Mouse (Mus musculus): ENCODE data around the gene Zyx. TPM values are rescaled to one million over a fixed set of nuclear protein-coding genes. Genes with fewer than 3 reads are reported as not detected.

The Zyx gene
- polyA plus RNA-seq, 1 experiment from 2014 or later = 82.7 TPM

DNA sequence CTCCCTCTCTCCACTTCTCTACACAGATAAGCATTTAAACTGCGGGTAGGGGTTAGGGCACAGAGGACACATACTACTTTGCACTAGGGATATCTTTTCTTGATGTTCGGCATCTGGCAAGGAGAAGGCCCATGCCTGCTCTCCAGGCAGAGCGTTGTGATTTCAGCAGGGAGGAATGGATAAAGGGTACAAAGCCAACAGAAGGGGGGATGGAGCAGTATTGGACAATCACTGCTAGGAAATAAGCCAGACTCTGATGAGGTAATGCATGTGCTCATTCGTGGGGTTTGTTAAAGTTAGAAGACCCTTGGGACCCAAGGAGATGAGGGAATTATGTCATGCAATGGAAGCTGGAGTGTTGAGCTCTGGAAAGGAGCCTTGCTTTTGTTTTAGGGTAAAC, 25.3 kb downstream of the Zyx start:
- Histone ChIP-seq H3K4me2 (replicated peaks) (no peak overlapping the region), H3K4me3 (replicated peaks) (no peak overlapping the region), H3K4me1 (replicated peaks) (peaks cover 28% of the 10 kb centered on the region), H3K27me3 (replicated peaks) (no peaks in the 10 kb centered on the region), H3K27ac (no peak overlapping the region), H3K36me3 (no peaks in the 10 kb centered on the region), H3K9ac (no peak overlapping the region), H3K9me3 (no peaks in the 10 kb centered on the region)
- ATAC-seq = no peak
- WGBS = 72% methylated on average over 4 of the region's 4 CpGs

DNA sequence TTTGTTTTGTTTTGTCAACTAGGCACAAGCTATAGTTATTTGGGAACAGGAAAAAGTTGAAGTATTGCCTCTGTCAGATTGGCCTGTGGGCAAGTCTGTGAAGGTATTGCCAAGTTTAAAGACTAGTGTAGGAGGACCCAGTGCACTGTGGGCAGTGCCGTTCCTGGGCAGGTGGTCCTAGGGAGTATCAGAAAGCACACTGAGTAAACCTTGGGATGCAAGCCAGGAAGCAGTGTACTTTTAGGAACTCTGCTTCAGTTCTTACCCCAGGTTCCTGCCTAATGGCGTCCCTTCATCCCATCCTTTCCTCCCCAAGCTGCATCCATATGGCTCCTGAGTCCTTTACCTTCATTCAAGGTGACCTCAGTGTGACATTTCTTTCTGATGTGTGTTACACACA, 25.7 kb downstream of the Zyx start:
- Histone ChIP-seq H3K4me3 (replicated peaks) (no peak overlapping the region), H3K9ac (no peak overlapping the region), H3K4me1 (replicated peaks) (peaks cover 28% of the 10 kb centered on the region), H3K4me2 (replicated peaks) (no peak overlapping the region), H3K36me3 (no peaks in the 10 kb centered on the region), H3K9me3 (no peaks in the 10 kb centered on the region), H3K27me3 (replicated peaks) (no peaks in the 10 kb centered on the region), H3K27ac (no peak overlapping the region)
- ATAC-seq = no peak
- 83% methylated on average over 2 of the region's 2 CpGs for WGBS

DNA sequence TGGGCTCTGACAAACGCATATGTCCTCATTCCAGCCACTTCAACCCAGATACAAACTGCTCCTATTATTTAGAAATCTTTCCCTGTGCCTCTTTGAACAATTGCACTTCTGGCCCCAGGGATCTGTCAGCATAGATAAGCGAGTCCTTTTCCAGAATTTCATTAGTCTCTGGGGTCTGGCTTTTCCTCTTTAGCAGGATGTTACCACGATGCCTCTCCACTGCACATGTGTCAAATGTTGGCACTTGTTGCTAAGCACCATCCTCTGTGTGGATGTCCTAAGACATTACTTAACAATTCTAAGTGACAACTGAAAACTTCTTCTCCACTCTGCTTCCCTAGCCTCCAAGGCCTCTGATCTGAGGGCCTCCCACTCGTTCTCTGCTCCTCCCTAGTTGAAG, 26.6 kb downstream of the Zyx start:
- no peak overlapping the region for H3K4me3 ChIP-seq (replicated peaks)

DNA sequence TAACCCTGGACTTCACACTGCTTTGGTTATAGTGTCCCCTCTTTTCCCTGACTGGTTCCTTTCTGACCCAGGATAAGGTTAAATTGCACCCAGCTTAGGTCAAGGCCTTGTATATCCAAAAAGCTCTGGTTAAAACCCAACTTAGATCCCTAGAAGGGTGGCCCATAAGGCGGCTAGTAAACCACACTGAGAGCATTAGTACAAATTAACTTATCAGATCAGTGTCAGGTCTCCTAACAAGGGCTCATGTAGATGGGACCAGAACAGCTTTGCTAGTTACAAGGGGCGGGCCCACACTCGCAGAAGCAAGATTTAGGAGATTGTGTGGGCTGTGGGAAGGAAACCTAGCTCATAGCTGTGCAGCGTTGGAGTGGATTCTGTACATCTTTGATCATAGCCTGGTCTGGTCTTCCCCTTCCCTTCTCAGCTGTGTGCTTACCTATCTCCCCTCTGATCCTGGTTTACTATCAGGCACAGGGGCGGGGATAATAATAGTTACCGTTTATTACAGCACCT, 27.1 kb downstream of the Zyx start:
- H3K4me2 ChIP-seq (replicated peaks) = no peak overlapping the region
- 67% methylated on average over 6 of the region's 6 CpGs for WGBS
- H3K9ac ChIP-seq = no peak overlapping the region
- H3K4me1 ChIP-seq (replicated peaks) = peaks cover 18% of the 10 kb centered on the region
- no peak overlapping the region for H3K4me3 ChIP-seq (replicated peaks)
- H3K27ac ChIP-seq = no peak overlapping the region
- ATAC-seq = no peak
- H3K27me3 ChIP-seq (replicated peaks) = no peaks in the 10 kb centered on the region
- no peaks in the 10 kb centered on the region for H3K36me3 ChIP-seq
- H3K9me3 ChIP-seq = no peaks in the 10 kb centered on the region

More for the DNA sequence above, 26.6 kb downstream of the Zyx start:
- ATAC-seq = no peak
- H3K9ac ChIP-seq = no peak overlapping the region
- WGBS = 30% methylated on average over 4 of the region's 4 CpGs
- H3K36me3 ChIP-seq = no peaks in the 10 kb centered on the region
- no peak overlapping the region for H3K27ac ChIP-seq
- no peak overlapping the region for H3K4me2 ChIP-seq (replicated peaks)
- H3K27me3 ChIP-seq (replicated peaks) = no peaks in the 10 kb centered on the region
- no peaks in the 10 kb centered on the region for H3K9me3 ChIP-seq
- peaks cover 22% of the 10 kb centered on the region for H3K4me1 ChIP-seq (replicated peaks)

DNA sequence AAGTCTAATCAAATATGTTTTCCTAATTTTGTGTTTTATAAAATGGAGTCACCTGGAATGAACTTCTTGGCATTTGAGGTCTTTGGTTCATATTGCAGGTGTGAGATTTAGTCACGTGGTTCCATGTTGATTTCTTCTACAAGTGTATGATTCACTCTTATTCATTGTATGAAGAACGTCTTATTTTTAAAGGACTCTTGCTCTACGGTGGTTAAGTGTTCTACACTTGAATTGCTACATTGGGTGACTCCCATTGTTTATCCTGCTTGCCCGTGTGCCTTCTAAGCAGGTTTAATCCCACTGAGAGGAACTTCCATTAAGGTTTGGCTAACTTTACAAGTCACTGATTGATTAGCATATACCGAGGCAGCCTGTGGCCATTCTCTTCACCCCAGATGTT, 27.9 kb downstream of the Zyx start:
- Histone ChIP-seq H3K27me3 (replicated peaks) (no peaks in the 10 kb centered on the region), H3K4me1 (replicated peaks) (peaks cover 15% of the 10 kb centered on the region), H3K36me3 (no peaks in the 10 kb centered on the region), H3K4me2 (replicated peaks) (no peak overlapping the region), H3K27ac (no peak overlapping the region), H3K4me3 (replicated peaks) (no peak overlapping the region), H3K9ac (no peak overlapping the region), H3K9me3 (no peaks in the 10 kb centered on the region)
- ATAC-seq = no peak
- 77% methylated on average over 5 of the region's 5 CpGs for WGBS

DNA sequence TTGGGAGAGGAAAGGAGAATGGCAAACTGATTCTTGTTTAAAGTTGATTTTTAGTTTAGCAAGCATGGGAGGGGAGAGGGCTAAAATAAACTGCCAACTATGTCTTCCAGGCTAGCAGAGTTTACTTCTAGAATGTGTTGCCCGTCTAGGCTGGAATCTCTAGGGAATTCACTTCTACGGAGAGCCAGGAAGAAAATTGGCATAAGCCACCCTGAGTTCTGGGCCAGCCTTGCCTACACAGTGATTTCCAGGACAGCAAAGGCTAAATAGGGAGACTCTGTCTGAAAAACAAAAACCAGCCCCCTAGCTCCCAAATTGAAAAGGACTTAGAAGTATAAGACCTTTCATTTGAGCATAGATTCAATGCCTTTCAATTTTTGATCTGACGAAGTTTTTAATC, 30.1 kb downstream of the Zyx start:
- no peaks in the 10 kb centered on the region for H3K36me3 ChIP-seq
- WGBS = 60% methylated on average over 3 of the region's 3 CpGs
- no peaks in the 10 kb centered on the region; the same call in 1 of the 2 replicates for H3K4me1 ChIP-seq (replicated peaks)
- no peaks in the 10 kb centered on the region for H3K27me3 ChIP-seq (replicated peaks)
- H3K9me3 ChIP-seq = no peaks in the 10 kb centered on the region
- no peak for ATAC-seq
- no peak overlapping the region for H3K4me3 ChIP-seq (replicated peaks)
- H3K27ac ChIP-seq = no peak overlapping the region
- H3K4me2 ChIP-seq (replicated peaks) = no peak overlapping the region
- H3K9ac ChIP-seq = no peak overlapping the region

DNA sequence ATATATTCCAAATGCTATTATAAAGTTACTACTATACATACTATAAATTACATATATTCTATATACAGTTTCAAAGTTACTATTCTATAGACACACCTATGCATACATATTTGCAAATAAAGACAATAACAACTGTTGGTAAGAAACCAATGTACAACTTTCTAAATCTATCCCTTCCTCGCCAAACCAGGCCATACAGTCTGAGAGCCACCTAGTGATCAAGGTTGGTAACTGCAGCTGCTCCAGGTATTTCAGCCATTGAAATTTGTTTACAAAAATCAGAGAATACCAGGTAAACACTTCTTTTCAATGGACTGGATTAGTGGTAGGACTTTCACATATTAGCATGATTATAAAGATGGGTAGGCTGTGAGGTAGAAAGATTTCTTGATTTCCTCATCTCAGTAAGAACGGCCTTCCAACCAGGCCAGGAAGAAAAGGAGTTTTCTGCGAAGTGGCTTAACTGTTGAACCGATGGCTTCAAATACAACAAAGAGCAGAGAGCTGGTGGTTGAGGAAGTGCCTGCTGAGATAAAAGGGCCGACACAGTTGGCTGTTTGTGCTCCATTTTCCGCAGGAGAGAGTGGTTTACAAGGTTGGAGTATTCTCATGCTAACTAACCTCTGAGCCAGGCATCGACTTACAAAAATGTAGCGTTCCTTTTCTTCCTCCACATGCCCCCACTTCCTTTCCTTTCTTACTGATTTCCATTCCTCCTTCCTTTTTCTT, 31.1 kb downstream of the Zyx start:
- Histone ChIP-seq H3K36me3 (no peaks in the 10 kb centered on the region), H3K27me3 (replicated peaks) (no peaks in the 10 kb centered on the region), H3K27ac (no peak overlapping the region), H3K4me2 (replicated peaks) (no peak overlapping the region), H3K9ac (no peak overlapping the region), H3K4me1 (replicated peaks) (no peaks in the 10 kb centered on the region; the same call in 1 of the 2 replicates), H3K4me3 (replicated peaks) (no peak overlapping the region), H3K9me3 (no peaks in the 10 kb centered on the region)
- WGBS = 27% methylated on average over 8 of the region's 8 CpGs
- ATAC-seq = no peak

DNA sequence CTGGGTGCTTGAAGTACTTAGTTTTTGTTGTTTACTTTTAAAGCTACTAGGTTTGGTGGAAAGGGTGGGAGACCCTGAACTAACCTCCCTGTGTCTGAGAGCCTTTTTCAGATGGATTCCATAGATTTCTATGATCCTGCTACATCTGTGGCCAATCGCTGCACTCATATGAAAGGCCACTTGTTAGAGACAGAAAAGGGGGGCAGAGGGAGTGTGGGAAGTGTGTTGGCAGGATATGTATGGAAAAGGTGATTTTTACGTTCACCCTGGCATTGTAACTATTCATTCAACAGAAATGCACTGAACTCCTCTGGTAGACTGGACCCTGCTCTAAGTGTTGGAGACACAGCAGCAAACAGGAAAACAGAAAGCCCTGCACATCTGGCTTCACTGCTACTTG, 31.8 kb downstream of the Zyx start:
- Histone ChIP-seq H3K4me3 (replicated peaks) (no peak overlapping the region), H3K4me2 (replicated peaks) (no peak overlapping the region), H3K27ac (no peak overlapping the region), H3K27me3 (replicated peaks) (no peaks in the 10 kb centered on the region), H3K9me3 (no peaks in the 10 kb centered on the region), H3K36me3 (no peaks in the 10 kb centered on the region), H3K4me1 (replicated peaks) (no peaks in the 10 kb centered on the region; the same call in 1 of the 2 replicates), H3K9ac (no peak overlapping the region)
- 81% methylated on average over 2 of the region's 2 CpGs for WGBS
- no peak for ATAC-seq

DNA sequence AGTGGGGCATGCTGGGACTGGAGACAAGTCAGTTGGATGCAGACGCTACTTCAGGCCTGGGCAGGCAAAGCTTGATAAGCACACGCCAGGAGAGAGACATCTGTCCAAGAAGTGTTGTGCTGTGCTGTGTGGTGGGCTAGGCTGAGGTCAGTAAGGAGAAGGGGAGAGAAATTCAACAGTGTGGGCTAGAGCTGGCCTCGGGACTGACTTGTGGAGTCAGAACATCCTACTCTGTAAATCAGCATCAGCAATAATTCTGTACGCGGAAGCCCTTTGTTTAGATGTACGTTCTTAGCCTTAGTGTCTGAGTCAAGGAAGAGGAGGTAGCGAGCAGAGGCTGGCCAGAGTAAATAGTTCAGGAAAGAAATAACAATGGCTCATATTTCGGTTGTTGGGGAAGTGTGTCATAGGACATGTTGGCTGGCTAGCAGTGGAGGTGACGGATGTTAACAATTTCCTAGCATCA, 32.5 kb downstream of the Zyx start:
- no peaks in the 10 kb centered on the region for H3K36me3 ChIP-seq
- H3K9me3 ChIP-seq = no peaks in the 10 kb centered on the region
- H3K4me3 ChIP-seq (replicated peaks) = no peak overlapping the region
- 0 out of 2 replicates have a peak overlapping the region, but pooled peaks have one; percentile 17 for H3K27ac ChIP-seq
- WGBS = 35% methylated on average over 9 of the region's 9 CpGs
- H3K4me2 ChIP-seq (replicated peaks) = 0 out of 2 replicates have a peak overlapping the region, but pooled peaks have one; percentile 17
- no peaks in the 10 kb centered on the region for H3K27me3 ChIP-seq (replicated peaks)
- no peak overlapping the region for H3K9ac ChIP-seq
- H3K4me1 ChIP-seq (replicated peaks) = no peaks in the 10 kb centered on the region; the same call in 1 of the 2 replicates
- no peak for ATAC-seq

DNA sequence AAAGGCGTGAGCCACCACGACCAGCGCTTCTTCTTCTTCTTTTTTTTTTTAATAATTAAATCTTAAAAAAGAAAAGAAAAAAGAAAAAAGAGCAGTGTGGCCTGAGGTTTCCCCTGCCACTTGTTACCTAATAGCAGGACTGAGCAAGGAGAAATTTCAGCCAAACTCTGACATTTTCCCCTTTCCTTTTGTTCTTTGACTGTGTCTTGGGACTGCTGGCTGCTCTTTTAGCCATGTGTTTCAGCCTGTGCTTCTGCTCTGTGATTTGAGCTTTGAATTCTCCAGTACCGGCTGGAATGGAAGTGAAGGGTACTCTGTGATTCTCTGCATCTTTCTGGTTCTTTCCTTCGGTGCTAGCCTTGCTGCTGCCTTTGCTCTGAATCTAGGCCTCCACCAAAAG, 33.9 kb downstream of the Zyx start:
- no peak overlapping the region for H3K4me2 ChIP-seq (replicated peaks)
- H3K4me1 ChIP-seq (replicated peaks) = no peaks in the 10 kb centered on the region; the same call in 1 of the 2 replicates
- H3K36me3 ChIP-seq = no peaks in the 10 kb centered on the region
- 96% methylated on average over 5 of the region's 5 CpGs for WGBS
- ATAC-seq = no peak
- no peaks in the 10 kb centered on the region for H3K27me3 ChIP-seq (replicated peaks)
- H3K9me3 ChIP-seq = no peaks in the 10 kb centered on the region
- no peak overlapping the region for H3K9ac ChIP-seq
- H3K4me3 ChIP-seq (replicated peaks) = no peak overlapping the region
- no peak overlapping the region for H3K27ac ChIP-seq

DNA sequence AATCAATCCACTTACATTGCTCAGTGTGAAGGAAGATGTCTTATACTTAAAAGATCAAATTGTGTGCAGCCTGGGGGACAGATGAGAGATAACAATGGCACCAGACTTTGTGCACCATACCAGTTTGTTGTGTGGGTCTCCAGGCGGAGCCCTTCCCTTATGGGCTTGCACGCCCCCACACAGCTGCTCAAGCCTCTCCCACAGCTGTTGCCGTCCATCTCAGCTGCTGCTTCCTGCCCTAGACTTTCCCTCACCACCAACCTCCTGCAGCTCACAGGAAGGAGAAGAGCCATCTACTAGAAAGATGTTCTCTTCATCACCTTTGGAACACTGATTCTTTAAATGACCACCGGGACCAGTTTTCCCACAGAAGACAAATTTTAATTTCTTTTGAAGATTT, 36.2 kb downstream of the Zyx start:
- H3K9me3 ChIP-seq = no peaks in the 10 kb centered on the region
- no peaks in the 10 kb centered on the region for H3K36me3 ChIP-seq
- no peak overlapping the region for H3K4me3 ChIP-seq (replicated peaks)
- H3K27me3 ChIP-seq (replicated peaks) = no peaks in the 10 kb centered on the region
- no peak overlapping the region for H3K4me2 ChIP-seq (replicated peaks)
- no peak overlapping the region for H3K9ac ChIP-seq
- H3K4me1 ChIP-seq (replicated peaks) = no peaks in the 10 kb centered on the region; the same call in 1 of the 2 replicates
- 62% methylated on average over 4 of the region's 4 CpGs for WGBS
- no peak overlapping the region for H3K27ac ChIP-seq
- ATAC-seq = no peak

DNA sequence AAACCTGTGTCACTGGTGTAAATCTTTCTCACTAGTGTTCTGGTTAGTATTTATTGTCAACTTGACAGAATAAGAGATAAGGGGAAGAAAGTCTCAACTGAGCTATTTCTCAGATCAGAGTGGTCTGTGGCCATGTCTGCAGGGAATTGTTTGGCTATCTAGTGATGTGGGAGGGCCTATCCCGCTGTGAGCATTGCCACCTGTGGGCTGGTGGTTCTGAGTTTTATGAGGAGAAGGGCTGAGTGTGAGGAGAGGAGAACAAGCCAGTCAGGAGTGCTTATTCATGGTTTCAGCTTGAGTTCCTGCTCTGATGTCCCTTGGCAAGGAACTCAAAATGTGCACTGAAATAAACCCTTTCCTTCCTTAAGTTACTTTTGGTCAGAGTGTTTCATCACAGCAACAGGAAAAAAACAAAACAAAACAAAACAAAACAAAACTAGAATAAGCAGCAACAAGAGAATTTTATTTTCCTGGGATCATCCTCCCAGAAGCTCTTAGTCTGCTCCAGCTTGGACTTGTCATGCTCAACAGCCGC, 42.4 kb downstream of the Zyx start:
- no peaks in the 10 kb centered on the region for H3K36me3 ChIP-seq
- no peak for ATAC-seq

More for the DNA sequence above, 42.4 kb downstream of the Zyx start:
- no peak overlapping the region for H3K4me3 ChIP-seq (replicated peaks)
- no peak overlapping the region for H3K4me2 ChIP-seq (replicated peaks)
- peaks cover 1% of the 10 kb centered on the region; the same call in 1 of the 2 replicates for H3K4me1 ChIP-seq (replicated peaks)
- no peak overlapping the region for H3K9ac ChIP-seq
- 25% methylated on average over 2 of the region's 2 CpGs for WGBS
- H3K9me3 ChIP-seq = no peaks in the 10 kb centered on the region
- H3K27me3 ChIP-seq (replicated peaks) = no peaks in the 10 kb centered on the region
- H3K27ac ChIP-seq = no peak overlapping the region

Measured in intestine, embryonic 15.5 days (tissue).